Mouse (Mus musculus): Measurements from ENCODE around the gene Top2a.

Top2a gene

GRCm38 (mm10) chr11:98949958-98950460 lies 74.0 kb downstream of the Top2a start:
- DNase-seq (ENCODE audit: low read depth, low spot score) = no peak

- DNase-seq (ENCODE audit: low read depth, low spot score) = no peak
Measured at GRCm38 (mm10) chr11:98949242-98949957, 74.6 kb downstream of the Top2a start.

- DNase-seq (ENCODE audit: low read depth, low spot score) = peak; percentile 60
Measured at GRCm38 (mm10) chr11:98947969-98948569, 75.9 kb downstream of the Top2a start.

- DNase-seq (ENCODE audit: low read depth, low spot score) = no peak
Measured at GRCm38 (mm10) chr11:98945605-98945977, 78.4 kb downstream of the Top2a start.

- DNase-seq (ENCODE audit: low read depth, low spot score) = peak; percentile 35
Measured at GRCm38 (mm10) chr11:98944897-98945604, 78.9 kb downstream of the Top2a start.

GRCm38 (mm10) chr11:98943741-98944461 lies 80.1 kb downstream of the Top2a start:
- peak; percentile 89 for DNase-seq (ENCODE audit: low read depth, low spot score)

All from A20 (cell line).